Mouse (Mus musculus) heart, embryonic 10.5 days (tissue): ENCODE measurements around the gene Cpm. TPM values are rescaled to one million over a fixed set of nuclear protein-coding genes. Genes with fewer than 3 reads are reported as not detected.

Experiments used
- DNase-seq: peaks from one replicate; pipeline ENCODE4 v3.0.0-alpha.2; 2017; ENCODE audit warnings: low spot score
- H3K27ac ChIP-seq: fragments of 300-500 bp; sonication (generic); 2 replicates; pipeline ENCODE4 v1.5.1; 2016; ENCODE audit warnings: mild to moderate bottlenecking
- H3K27me3 ChIP-seq: fragments of 300-500 bp; sonication (generic); 2 replicates; pipeline ENCODE4 v1.6.1; 2016; ENCODE audit warnings: mild to moderate bottlenecking; ENCODE audit not compliant: poor library complexity, insufficient read depth, severe bottlenecking
- H3K36me3 ChIP-seq: fragments of 300-500 bp; sonication (generic); 2 replicates; pipeline ENCODE4 v1.6.1; 2016; ENCODE audit warnings: mild to moderate bottlenecking, moderate library complexity
- H3K4me1 ChIP-seq: fragments of 300-500 bp; sonication (generic); 2 replicates; pipeline ENCODE4 v1.6.1; 2016; ENCODE audit warnings: mild to moderate bottlenecking
- H3K4me3 ChIP-seq: fragments of 300-500 bp; sonication (generic); 2 replicates; pipeline ENCODE4 v1.5.1; 2016; ENCODE audit warnings: mild to moderate bottlenecking, moderate library complexity
- H3K9me3 ChIP-seq: fragments of 300-500 bp; sonication (generic); 2 replicates; pipeline ENCODE4 v1.6.1; 2016; ENCODE audit warnings: mild to moderate bottlenecking, moderate library complexity
- WGBS: fragments of 180-500 bp; shearing (Covaris S2); methylation state at CpG from one replicate; pipeline ENCODE4 v1.1.7; 2016; 5-methylcytosine and 5-hydroxymethylcytosine counted together
- polyA plus RNA-seq: library from polyadenylated mRNA; unstranded; fragments of >200 nt; fragmentation: Nextera tagmentation; extraction: Ambion mirVana; gene quantifications from 2 replicates; pipeline ENCODE4 v1.2.1, GENCODE M21; 2016

Cpm gene
- polyA plus RNA-seq, 1 experiment from 2014 or later, result 28.3 TPM

- DNase-seq, result no peak
- Histone ChIP-seq H3K4me1 (no peaks in the 10 kb centered on the region), H3K4me3 (no peak overlapping the region), H3K27ac (no peak overlapping the region), H3K9me3 (no peaks in the 10 kb centered on the region), H3K36me3 (no peaks in the 10 kb centered on the region), H3K27me3 (no peaks in the 10 kb centered on the region)
- WGBS, result 81% methylated on average over 2 of the region's 2 CpGs
Measured at GRCm38 (mm10) chr10:117647964-117648472, 18.7 kb downstream of the Cpm start.

- 76% methylated on average over 3 of the region's 3 CpGs for WGBS
- H3K9me3 ChIP-seq, result no peaks in the 10 kb centered on the region
- no peak overlapping the region for H3K4me3 ChIP-seq
- no peak for DNase-seq
- H3K27me3 ChIP-seq, result no peaks in the 10 kb centered on the region
- no peaks in the 10 kb centered on the region for H3K4me1 ChIP-seq
- no peaks in the 10 kb centered on the region for H3K36me3 ChIP-seq
- H3K27ac ChIP-seq, result no peak overlapping the region
Measured at GRCm38 (mm10) chr10:117648643-117649042, 19.3 kb downstream of the Cpm start.

- H3K36me3 ChIP-seq, result no peaks in the 10 kb centered on the region
- no peaks in the 10 kb centered on the region for H3K4me1 ChIP-seq
- no peak overlapping the region for H3K4me3 ChIP-seq
- no peaks in the 10 kb centered on the region for H3K9me3 ChIP-seq
- no peak overlapping the region for H3K27ac ChIP-seq
- H3K27me3 ChIP-seq, result no peaks in the 10 kb centered on the region
- DNase-seq, result no peak
- 85% methylated on average over 11 of the region's 11 CpGs for WGBS
Measured at GRCm38 (mm10) chr10:117649292-117650041, 20.2 kb downstream of the Cpm start.

- WGBS, result 83% methylated on average over 12 of the region's 12 CpGs
- Histone ChIP-seq H3K9me3 (no peaks in the 10 kb centered on the region), H3K27ac (no peak overlapping the region), H3K36me3 (no peaks in the 10 kb centered on the region), H3K4me3 (no peak overlapping the region), H3K4me1 (no peaks in the 10 kb centered on the region), H3K27me3 (no peaks in the 10 kb centered on the region)
- no peak for DNase-seq
Measured at GRCm38 (mm10) chr10:117650042-117650655, 20.8 kb downstream of the Cpm start.

- H3K4me1 ChIP-seq, result no peaks in the 10 kb centered on the region
- WGBS, result 83% methylated on average over 7 of the region's 7 CpGs
- no peaks in the 10 kb centered on the region for H3K27me3 ChIP-seq
- DNase-seq, result no peak
- no peaks in the 10 kb centered on the region for H3K9me3 ChIP-seq
- H3K4me3 ChIP-seq, result no peak overlapping the region
- H3K27ac ChIP-seq, result no peak overlapping the region
- H3K36me3 ChIP-seq, result no peaks in the 10 kb centered on the region
Measured at GRCm38 (mm10) chr10:117650725-117651124, 21.4 kb downstream of the Cpm start.

GRCm38 (mm10) chr10:117651587-117652377 is 22.5 kb downstream of the Cpm start:
- Histone ChIP-seq H3K36me3 (no peaks in the 10 kb centered on the region), H3K9me3 (no peaks in the 10 kb centered on the region), H3K4me3 (no peak overlapping the region), H3K4me1 (no peaks in the 10 kb centered on the region), H3K27ac (no peak overlapping the region), H3K27me3 (no peaks in the 10 kb centered on the region)
- no peak for DNase-seq
- 73% methylated on average over 10 of the region's 10 CpGs for WGBS

- no peaks in the 10 kb centered on the region for H3K27me3 ChIP-seq
- no peak for DNase-seq
- no peak overlapping the region for H3K27ac ChIP-seq
- no peaks in the 10 kb centered on the region for H3K4me1 ChIP-seq
- H3K4me3 ChIP-seq, result no peak overlapping the region
- no peaks in the 10 kb centered on the region for H3K36me3 ChIP-seq
- H3K9me3 ChIP-seq, result no peaks in the 10 kb centered on the region
- 82% methylated on average over 4 of the region's 4 CpGs for WGBS
Measured at GRCm38 (mm10) chr10:117652378-117652774, 23.1 kb downstream of the Cpm start.

GRCm38 (mm10) chr10:117652930-117653778 is 23.9 kb downstream of the Cpm start:
- Histone ChIP-seq H3K27ac (no peak overlapping the region), H3K27me3 (no peaks in the 10 kb centered on the region), H3K4me1 (no peaks in the 10 kb centered on the region), H3K4me3 (no peak overlapping the region), H3K9me3 (no peaks in the 10 kb centered on the region), H3K36me3 (no peaks in the 10 kb centered on the region)
- 70% methylated on average over 8 of the region's 8 CpGs for WGBS
- DNase-seq, result no peak

- WGBS, result 87% methylated on average over 7 of the region's 7 CpGs
Measured at GRCm38 (mm10) chr10:117653779-117654173, 24.5 kb downstream of the Cpm start.

GRCm38 (mm10) chr10:117654576-117655123 is 25.4 kb downstream of the Cpm start:
- H3K4me3 ChIP-seq, result no peak overlapping the region
- no peaks in the 10 kb centered on the region for H3K4me1 ChIP-seq
- H3K27ac ChIP-seq, result no peak overlapping the region
- WGBS, result 75% methylated on average over 3 of the region's 3 CpGs
- H3K27me3 ChIP-seq, result no peaks in the 10 kb centered on the region
- DNase-seq, result no peak
- H3K36me3 ChIP-seq, result no peaks in the 10 kb centered on the region
- no peaks in the 10 kb centered on the region for H3K9me3 ChIP-seq

More at GRCm38 (mm10) chr10:117653779-117654173, 24.5 kb downstream of the Cpm start:
- Histone ChIP-seq H3K27ac (no peak overlapping the region), H3K9me3 (no peaks in the 10 kb centered on the region), H3K36me3 (no peaks in the 10 kb centered on the region), H3K27me3 (no peaks in the 10 kb centered on the region), H3K4me3 (no peak overlapping the region), H3K4me1 (no peaks in the 10 kb centered on the region)
- no peak for DNase-seq

GRCm38 (mm10) chr10:117655460-117655859 is 26.2 kb downstream of the Cpm start:
- no peak overlapping the region for H3K4me3 ChIP-seq
- H3K4me1 ChIP-seq, result no peaks in the 10 kb centered on the region
- H3K27ac ChIP-seq, result no peak overlapping the region
- no peak for DNase-seq
- no peaks in the 10 kb centered on the region for H3K36me3 ChIP-seq
- H3K9me3 ChIP-seq, result no peaks in the 10 kb centered on the region
- 86% methylated on average over 9 of the region's 9 CpGs for WGBS
- H3K27me3 ChIP-seq, result no peaks in the 10 kb centered on the region
